ENCODE assay signal across 15 mouse cellular contexts in genomic region chr9:13543167-13543566, GRCm38 (mm10).
A peak's percentile ranks its signal among the peaks of the same experiment; 100 is the strongest.
DNase-seq lines count a peak whose midpoint lies in the region; ATAC-seq and TF ChIP-seq lines count a peak whose summit lies in the region.
"Had no signal": no experiment of that assay in that cellular context is flagged by ENCODE, and none has a peak within 500 bp of the region (broad histone marks: within the 10 kb centered on the region; RNA-seq: fewer than 3 reads in every experiment).

No protein-coding gene starts in this region.

- H3K4me3 ChIP-seq in lung, embryonic 14.5 days (ENCODE audit: low read depth, low read length), result no peak overlapping the region
- H3K4me3 ChIP-seq in lung, adult 2 months (replicated peaks; ENCODE audit: extremely low read depth, low read depth, low read length), result no peak overlapping the region
- H3K4me3 ChIP-seq in midbrain, embryonic 13.5 days (replicated peaks), result no peak overlapping the region
- no peak overlapping the region for H3K4me3 ChIP-seq in left cerebral cortex, adult 2 months
- H3K4me3 ChIP-seq: intestine, embryonic 15.5 days; megakaryocyte, embryonic 14.5 days had no signal

- H3K36me3 ChIP-seq in lung, embryonic 14.5 days (ENCODE audit: insufficient read depth), result no peaks in the 10 kb centered on the region
- no peaks in the 10 kb centered on the region for H3K36me3 ChIP-seq in midbrain, embryonic 13.5 days
- H3K36me3 ChIP-seq: intestine, embryonic 15.5 days had no signal

- H3K27ac ChIP-seq in lung, embryonic 14.5 days (ENCODE audit: low read depth), result 0 out of 2 replicates have a peak overlapping the region, but pooled peaks have one; percentile 58
- peak overlapping the region; percentile 51; the same call in 1 of the 2 replicates for H3K27ac ChIP-seq in midbrain, embryonic 13.5 days
- H3K27ac ChIP-seq in left cerebral cortex, adult 2 months, result no peak overlapping the region
- H3K27ac ChIP-seq: intestine, embryonic 15.5 days had no signal

- peak overlapping the region; percentile 20; the same call in 1 of the 2 replicates for H3K4me2 ChIP-seq in lung, embryonic 14.5 days
- H3K4me2 ChIP-seq in midbrain, embryonic 13.5 days (replicated peaks), result 0 out of 2 replicates have a peak overlapping the region, but pooled peaks have one; percentile 5
- H3K4me2 ChIP-seq: intestine, embryonic 15.5 days; liver, embryonic 11.5 days had no signal

- TF ChIP-seq CTCF in lung, embryonic 14.5 days (IDR thresholded peaks at IDR 0.05; ENCODE audit: low read depth), result no peak
- no peak for TF ChIP-seq CTCF in lung, adult 2 months (IDR thresholded peaks at IDR 0.05; ENCODE audit: insufficient read depth, low read length)
- no peak for TF ChIP-seq CTCF in brain, embryonic 14.5 days (IDR thresholded peaks at IDR 0.05; ENCODE audit: borderline replicate concordance, extremely low read depth, insufficient read depth, insufficient read length)
- no peak for TF ChIP-seq CTCF in left cerebral cortex, adult 2 months (IDR thresholded peaks at IDR 0.05)

- TF ChIP-seq POLR2A in lung, adult 2 months (IDR thresholded peaks at IDR 0.05; ENCODE audit: borderline replicate concordance, extremely low read depth, low read depth, low read length), result no peak
- no peak for TF ChIP-seq POLR2A in brain, embryonic 14.5 days (IDR thresholded peaks at IDR 0.05; ENCODE audit: borderline replicate concordance, extremely low read depth, insufficient read depth, insufficient read length, poor library complexity, severe bottlenecking)

- no peaks in the 10 kb centered on the region for H3K27me3 ChIP-seq in lung, embryonic 14.5 days (ENCODE audit: insufficient read depth, low read length)
- H3K27me3 ChIP-seq in midbrain, embryonic 13.5 days, result no peaks in the 10 kb centered on the region
- H3K27me3 ChIP-seq: intestine, embryonic 15.5 days; megakaryocyte, embryonic 14.5 days had no signal

- peaks cover 8% of the 10 kb centered on the region; the same call in 1 of the 2 replicates for H3K4me1 ChIP-seq in lung, embryonic 14.5 days (ENCODE audit: insufficient read depth)
- H3K4me1 ChIP-seq in lung, adult 2 months (ENCODE audit: control insufficient read depth, insufficient read depth, low read length), result peaks cover 4% of the 10 kb centered on the region; the same call in 1 of the 2 replicates
- H3K4me1 ChIP-seq in midbrain, embryonic 13.5 days (replicated peaks), result peaks cover 37% of the 10 kb centered on the region

- intact Hi-C loops in left cerebral cortex, adult 2 months (cut with DNase I), result no loop called here

- H3K9ac ChIP-seq in lung, embryonic 14.5 days, result no peak overlapping the region
- 0 out of 2 replicates have a peak overlapping the region, but pooled peaks have one; percentile 19 for H3K9ac ChIP-seq in midbrain, embryonic 13.5 days (replicated peaks)
- H3K9ac ChIP-seq: intestine, embryonic 15.5 days had no signal

- no peaks in the 10 kb centered on the region for H3K9me3 ChIP-seq in lung, embryonic 14.5 days (ENCODE audit: low read depth, low read length)
- no peaks in the 10 kb centered on the region for H3K9me3 ChIP-seq in midbrain, embryonic 13.5 days
- H3K9me3 ChIP-seq: intestine, embryonic 15.5 days; megakaryocyte, embryonic 14.5 days had no signal

- no peak for DNase-seq in frontal cortex, postnatal 10 days (ENCODE audit: low spot score in 2 of 2)
- peak; percentile 80 for DNase-seq in lung, embryonic 14.5 days
- DNase-seq in lung, adult 2 months, result no peak
- peak; percentile 64 for DNase-seq in brain, embryonic 14.5 days (ENCODE audit: low read depth)
- no peak for DNase-seq in left cerebral cortex, adult 2 months (ENCODE audit: extremely low spot score in 1 of 2, low spot score in 2 of 2)
- DNase-seq in spleen, adult 12 weeks (ENCODE audit: low spot score), result no peak
- DNase-seq: adrenal gland, postnatal 25 days; cerebellum, adult 18-20 months; gastrocnemius, postnatal 14 days; kidney, postnatal 25 days had no signal

- ATAC-seq in frontal cortex, adult (ENCODE audit: low TSS enrichment), result peak; percentile 94
- peak; percentile 85 for ATAC-seq in lung, embryonic 14.5 days (ENCODE audit: insufficient read depth)
- ATAC-seq in midbrain, embryonic 13.5 days, result no peak; the same call in 1 of the 2 replicates
- ATAC-seq: intestine, embryonic 15.5 days had no signal

- WGBS in lung, embryonic 14.5 days, result 31% methylated on average over 8 of the region's 8 CpGs
- 50% methylated on average over 8 of the region's 8 CpGs for WGBS in lung, adult 2 months
- 48% methylated on average over 8 of the region's 8 CpGs for WGBS in midbrain, embryonic 13.5 days

Comparison
In these comparisons a context has a peak if more than half of its experiments do, and no peak if none do; other contexts are left out.
1. DNase-seq: peak in lung, embryonic 14.5 days (single experiment) and brain, embryonic 14.5 days (single experiment); none in frontal cortex, postnatal 10 days (0 of 2), lung, adult 2 months (single experiment), left cerebral cortex, adult 2 months (0 of 2) and spleen, adult 12 weeks (single experiment).